Mouse (Mus musculus): ENCODE measurements around the gene Pmpca.
"Not testable (repeated sequence)": the region's sequence is repeated elsewhere in the genome, so short reads cannot be mapped to it uniquely, and the experiment has no call there.

The Pmpca gene

DNA sequence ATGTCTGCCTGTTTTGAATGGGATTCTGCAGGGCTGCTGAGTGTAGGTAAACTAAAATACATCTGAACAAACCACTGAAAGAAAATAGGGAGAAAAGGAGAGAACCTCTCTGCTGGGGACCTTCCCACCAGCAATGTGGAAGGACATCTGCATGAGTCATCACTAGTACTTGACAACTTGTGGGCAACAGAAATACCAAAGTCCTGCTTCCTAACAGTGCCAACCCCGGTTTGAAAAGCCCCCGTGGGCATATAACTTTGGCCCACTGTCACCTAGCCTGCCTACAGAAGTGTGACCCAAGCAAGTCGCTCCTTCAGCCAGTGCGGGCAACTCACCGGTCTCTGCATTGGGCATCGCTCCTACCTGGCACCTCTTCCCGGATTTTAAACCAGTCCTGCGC lies 16.7 kb upstream of the Pmpca start:
- no peak for DNase-seq

DNA sequence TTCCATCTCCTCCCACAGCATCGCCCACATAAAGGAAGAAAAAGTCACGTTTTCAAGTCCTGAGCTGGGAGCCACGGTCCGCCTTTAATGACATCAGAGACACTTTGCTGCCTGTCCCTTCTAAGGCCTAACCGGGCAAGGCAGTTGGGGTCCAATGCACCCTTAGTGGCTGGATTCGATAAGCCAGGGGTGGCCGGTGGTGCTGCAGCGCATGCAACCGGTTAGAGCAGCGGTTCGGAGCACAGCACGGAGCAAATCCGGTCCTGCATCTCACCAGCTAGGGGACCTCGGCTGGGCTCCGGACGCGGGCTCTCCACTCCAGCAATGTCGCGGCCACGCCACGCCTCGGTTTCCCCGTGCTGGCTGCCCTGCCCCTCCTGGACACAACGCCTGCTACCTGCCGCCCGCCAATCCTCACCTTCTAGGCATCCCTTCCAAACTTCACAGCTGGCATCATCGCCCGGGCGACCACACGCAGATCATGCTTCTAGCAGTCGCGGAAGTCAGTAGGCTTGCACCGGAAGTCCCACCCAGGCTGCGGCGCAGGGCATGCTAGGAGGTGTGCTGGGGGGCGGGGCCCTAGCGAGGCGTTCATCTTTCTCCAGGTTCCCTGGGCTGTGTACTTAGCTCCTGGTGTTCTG lies 8.9 kb upstream of the Pmpca start, which contains the start of gene Snapc4:
Snapc4 (minus strand) TSS at position 523 of the 641 bp plus-strand sequence.
- DNase-seq: peak; percentile 80 to 83

DNA sequence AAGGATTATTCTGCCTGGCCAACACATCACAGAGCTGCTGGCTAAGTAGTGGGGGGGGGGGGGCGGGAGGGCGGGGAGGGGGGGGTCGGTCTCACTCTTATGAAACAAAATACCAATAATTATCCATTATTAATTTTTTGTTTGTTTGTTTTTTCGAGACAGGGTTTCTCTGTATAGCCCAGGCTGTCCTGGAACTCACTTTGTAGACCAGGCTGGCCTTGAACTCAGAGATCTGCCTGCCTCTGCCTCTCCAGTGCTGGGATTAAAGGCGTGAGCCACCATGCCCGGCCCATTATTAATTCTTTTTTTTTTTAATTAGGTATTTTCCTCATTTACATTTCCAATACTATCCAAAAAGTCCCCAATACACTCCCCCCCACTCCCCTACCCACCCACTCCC lies 8.3 kb upstream of the Pmpca start:
- not testable (repeated sequence) for DNase-seq

DNA sequence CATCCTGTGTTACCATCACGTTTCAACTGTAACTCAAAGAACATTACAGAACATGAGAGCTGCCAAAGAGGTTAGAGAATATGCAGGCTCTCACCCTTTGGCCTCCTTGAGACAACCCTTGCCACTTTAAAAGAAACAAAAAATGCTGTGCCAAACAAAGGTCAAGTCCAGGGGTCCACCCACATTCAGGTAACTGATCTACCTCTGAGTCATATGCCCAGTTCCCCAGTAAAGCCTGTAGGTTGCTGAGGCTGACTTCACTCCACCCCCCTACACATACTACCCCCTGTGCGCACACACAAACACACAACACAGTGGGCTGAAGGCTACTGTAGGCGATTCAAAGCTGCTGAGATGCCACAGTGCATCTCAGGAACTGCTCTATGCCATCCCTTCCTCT lies 1.4 kb upstream of the Pmpca start:
- DNase-seq: no peak

DNA sequence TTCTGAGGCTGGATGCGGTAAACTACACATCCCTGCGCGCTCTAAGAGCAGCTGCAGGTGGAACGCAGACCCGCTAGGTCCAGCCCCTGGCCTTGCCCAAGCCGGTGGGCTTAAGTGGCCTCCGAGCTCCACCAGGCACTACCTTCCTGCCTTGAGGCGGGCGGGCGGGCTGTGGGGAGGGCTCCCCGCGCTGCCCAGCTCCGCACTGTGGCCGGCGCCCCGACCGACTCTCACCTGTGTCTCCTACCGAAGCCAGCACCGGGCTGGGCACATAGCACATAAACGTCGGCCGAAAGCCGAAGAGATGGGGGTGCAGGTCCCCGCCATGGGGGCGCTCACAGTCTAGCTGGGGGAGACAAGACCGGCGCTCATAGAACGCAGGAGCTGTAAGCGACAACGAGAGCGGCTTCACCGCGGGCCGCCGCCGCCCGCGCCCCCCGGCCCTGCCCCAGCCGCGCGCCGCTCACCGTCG lies 421 bp upstream of the Pmpca start:
- peak; percentile 31 to 37 for DNase-seq

DNA sequence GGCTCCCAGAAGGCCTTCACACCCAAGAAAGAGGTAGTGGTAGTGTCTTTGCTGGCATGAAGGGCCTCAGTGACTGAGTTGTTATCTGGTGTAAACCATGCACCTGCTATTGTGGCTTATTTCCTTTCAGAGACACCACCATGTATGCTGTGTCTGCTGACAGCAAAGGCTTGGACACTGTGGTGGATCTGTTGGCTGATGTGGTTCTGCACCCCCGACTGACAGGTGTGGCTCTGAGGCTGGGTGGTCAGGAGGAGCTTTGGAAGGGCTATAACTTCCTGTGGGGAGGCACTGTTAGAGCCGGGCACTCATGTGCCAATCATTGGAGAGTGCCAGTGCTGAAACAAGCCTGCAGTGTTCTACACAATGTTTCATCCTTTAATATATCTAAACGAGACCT lies 1.8 kb downstream of the Pmpca start:
- DNase-seq: no peak

DNA sequence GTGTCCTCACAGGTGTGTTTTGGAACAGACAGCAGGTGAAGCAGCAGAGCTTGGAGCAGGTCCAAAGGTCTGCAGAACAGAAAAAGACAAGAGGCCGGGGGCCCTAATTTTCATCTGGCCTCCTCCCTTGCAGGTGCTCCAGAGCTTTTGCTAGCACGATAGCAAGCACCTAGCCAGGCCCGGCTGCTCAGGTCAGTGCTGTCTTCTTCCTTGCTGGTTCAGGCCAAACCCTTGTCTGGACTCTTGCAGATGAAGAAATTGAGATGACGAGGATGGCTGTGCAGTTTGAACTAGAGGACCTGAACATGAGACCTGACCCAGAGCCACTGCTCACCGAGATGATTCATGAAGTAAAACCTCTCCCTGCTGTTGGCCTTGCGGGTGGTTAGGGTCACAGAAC lies 2.5 kb downstream of the Pmpca start:
- DNase-seq: no peak

DNA sequence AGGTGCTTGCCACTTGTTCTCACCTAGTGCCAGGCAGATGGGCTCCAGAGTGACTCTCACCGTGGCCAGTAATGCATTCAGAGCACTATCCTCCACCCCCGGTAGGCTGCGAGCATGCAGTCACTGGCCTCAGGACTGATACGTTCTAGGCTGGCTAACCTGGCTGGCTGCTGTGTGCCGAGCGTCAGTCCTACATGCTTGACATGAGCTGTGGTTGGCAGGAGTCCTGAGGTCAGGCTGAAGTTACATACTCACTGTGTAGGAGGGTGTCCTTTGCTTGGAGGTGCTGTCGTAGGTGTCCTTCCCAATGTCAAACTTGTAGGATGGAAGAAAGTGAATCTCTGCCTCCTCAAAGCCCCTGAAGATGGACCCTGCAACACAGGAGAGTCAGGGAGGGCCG lies 9.8 kb downstream of the Pmpca start:
- no peak for DNase-seq

DNA sequence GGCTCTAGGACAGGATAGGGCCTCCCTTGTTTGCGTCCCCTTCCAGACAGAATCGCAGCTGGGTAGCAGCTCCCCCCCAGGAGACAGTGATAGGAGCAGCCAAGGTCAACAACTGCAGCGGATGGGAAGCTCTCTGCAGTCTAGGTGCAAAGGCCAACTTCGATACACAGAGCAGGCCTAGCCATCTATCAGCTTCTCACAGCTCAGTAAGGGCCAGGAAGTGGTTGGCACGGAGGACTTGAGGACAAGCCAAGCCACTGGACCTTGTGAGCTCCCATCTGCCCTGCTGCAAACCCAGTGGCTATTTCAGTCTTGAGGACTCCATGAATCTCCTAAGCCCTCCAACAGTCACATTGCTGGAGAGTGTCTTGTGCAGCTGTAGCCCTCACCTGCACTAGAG lies 10.5 kb downstream of the Pmpca start:
- DNase-seq: no peak

DNA sequence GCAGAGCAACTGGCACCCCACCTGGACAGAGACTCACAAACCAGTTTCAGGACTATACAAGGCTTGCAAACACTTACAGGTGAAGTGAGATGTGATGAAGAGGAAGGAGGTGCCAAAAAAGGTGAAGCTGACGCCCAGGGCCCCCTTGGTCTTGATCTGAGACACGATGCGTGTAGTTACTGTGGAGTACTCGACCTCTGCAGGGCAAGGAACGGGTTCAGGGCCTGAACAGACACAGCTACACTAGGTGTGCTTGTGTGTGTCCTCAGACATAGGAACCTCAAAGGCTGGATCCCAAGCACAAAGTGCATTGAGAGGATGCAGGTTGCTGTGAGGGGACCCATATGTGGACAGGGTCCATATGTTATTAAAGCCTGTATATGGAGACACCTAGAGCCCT lies 11.2 kb downstream of the Pmpca start:
- DNase-seq: no peak

DNA sequence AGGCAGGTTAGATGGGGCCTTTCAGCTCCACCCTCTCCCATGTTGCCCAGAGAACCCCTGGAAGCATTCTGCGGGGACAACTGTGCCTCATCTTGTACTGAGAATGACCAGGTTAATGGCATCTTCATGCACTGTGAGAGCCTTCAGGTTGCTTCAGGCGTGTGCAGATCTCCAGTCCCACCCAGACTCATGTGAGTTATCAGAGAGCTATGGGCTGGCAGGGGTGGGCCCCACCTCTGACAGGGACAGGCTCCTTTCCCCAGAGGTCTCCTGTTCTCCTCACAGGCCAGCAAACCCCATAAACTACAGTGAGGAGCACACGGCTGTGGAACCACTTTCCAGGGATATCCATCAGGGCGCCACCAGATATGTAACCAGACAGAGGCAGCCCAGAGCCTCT lies 11.9 kb downstream of the Pmpca start:
- no peak for DNase-seq

DNA sequence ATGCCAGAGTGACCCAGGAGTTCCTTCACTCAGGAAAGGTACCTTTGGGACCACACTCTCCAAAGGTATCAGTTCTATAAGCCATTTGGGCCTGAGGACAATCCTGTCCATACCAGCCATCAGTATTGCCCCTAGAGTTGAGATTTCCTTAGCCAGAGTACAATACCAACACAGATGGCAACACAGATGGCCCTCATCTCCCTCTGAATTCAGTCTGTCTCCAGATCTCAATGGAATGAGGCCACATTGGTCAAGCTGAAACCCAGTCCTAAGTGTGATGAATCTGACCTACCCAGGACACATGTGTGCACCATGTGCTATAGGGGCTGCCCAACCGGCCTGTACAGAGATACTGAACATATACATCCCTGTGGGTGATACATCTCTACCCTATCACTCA lies 13.1 kb downstream of the Pmpca start:
- DNase-seq: peak; percentile 48 to 58

DNA sequence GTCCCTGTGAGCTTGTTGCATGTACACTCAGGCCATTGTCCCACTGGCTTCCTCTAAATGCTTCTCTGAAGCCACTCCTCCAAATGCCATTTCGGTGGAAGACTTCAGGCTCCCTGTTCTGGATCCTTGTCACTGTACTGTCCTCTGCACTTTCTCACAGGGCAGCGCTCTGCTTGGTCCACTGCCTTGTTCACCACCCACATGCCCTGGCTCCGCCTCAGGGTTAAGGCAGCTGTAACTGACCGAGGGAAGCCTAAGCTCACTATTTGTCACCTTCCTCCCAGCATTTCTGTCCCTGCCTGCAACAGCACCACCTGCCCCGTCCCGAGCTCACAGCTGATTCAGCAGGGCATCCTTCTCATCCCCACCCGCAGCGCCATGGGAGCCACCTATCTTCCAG lies 14.2 kb downstream of the Pmpca start:
- DNase-seq: no peak

DNA sequence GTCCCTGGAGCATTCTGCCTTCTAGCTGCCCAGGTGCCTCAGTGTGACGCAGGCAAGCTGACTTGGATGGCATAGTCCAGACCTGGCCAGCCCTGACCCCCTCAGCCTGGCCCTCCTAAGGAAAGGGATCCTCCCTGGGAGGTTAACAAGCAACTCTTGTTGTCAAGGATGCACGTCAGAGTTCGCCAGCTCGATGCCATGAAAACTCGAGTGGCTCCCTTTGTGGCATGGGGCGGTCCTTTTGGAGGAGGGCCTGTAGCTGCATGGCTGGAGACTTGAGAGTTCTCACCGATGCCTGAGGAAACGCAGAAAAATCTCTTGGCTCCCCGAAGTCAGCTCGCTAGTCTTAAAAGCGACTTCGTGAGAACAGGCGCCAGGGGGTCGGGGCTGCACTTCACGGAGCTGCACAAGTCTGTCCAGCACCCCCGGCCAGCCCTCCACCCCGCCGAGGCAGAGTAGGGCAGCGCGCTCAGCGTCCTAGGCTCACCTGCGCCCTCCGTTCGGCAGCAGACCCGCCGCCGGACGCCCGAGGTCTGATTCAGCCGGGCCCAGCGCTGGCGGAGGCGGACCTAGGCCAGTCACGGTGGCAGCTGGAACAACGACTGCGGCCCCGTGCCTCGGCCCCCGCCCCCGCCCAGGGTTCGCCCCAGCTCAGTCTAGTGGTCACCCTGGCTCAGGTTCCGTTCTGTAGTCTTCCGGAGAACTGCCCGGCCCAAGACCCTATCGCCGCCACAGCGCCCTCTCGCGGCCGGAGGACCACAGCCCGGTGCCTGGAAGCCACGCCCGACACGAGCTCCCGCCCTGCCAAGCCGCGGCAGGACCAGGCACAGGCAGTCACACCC lies 19.6 kb downstream of the Pmpca start, which contains the start of gene Inpp5e:
Inpp5e (minus strand) TSS at position 689 of the 842 bp plus-strand sequence.
- peak; percentile 99 to 100 for DNase-seq

DNA sequence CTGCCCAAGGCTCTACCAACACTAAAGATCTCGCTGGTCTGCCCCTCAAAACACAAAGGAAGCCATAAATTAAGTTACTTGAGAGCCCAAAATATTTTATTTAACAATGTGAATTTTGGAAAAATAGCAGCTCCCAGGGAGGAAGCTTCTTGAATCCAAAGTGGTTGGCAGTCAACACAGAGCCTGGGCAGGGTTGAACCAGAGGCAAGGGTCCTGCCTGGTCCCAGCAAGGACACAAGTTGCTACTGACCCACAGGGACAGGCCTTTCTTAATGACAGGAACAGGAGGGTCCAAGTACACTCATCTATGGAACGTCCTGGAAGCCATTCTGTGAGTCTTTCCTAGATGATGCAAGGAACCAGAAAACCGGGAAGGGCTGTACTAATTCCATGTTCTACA lies 20.2 kb downstream of the Pmpca start:
- DNase-seq: no peak

DNA sequence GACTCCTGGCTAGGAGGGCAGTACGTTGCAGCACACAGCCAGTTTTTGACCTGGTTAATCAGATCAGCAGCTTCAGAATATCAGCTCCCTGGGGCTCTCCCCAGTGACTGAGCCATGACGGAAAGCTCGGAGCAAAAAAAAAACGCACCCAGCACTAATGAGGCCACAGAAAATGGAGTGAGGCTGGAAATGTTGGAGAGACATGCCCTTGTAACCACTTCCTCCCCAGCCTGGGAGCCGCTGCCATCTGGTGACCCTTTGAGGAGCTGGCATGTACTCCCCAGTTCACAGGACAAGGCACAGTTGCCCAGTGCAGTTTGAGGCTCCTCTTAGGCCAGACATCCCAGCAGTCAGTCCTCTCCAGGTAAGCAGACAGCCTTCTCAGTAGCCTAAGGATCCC lies 21.0 kb downstream of the Pmpca start:
- DNase-seq: peak; percentile 51 to 58

DNA sequence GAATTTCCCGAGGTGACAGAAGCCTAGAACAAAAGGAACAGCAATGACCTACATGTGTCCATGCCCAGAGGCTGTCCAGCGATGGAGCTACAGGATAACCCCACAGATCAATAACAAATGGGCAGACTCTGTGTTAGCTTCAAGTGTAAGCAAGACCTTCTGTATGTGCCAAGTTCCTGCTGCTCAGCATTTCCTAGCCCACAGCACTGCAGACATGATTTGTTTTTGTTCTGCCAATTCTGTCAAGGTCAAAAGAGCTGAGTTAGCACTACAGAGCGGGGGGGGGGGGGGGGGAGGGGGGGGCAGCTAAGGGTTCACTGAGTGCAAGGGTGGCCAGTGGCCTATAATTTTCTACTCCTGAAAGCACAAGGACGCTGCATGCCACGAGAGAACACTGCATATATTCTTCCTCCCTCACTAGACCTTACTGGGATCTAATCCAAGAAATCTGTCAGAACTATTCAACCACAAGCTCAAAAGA lies 21.8 kb downstream of the Pmpca start:
- DNase-seq: peak in 1 of 2 experiments; percentile 40

DNA sequence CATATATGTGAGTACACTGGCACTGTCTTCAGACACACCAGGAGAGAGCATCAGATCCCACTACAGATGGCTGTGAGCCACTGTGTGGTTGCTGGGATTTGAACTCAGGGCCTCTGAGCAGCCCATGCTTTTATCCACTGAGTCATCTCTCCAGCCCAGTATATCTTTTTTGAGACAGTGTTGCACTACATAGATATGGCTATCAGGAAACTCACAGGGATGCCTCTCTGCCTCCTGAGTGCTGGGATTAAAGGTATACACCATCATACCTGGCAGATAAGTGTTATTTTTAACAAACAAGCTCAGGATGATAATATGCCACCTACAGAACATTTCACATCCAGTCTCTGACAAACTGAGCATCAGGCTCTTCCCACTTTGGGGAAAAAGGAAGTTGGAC lies 27.9 kb downstream of the Pmpca start:
- DNase-seq: no peak

DNA sequence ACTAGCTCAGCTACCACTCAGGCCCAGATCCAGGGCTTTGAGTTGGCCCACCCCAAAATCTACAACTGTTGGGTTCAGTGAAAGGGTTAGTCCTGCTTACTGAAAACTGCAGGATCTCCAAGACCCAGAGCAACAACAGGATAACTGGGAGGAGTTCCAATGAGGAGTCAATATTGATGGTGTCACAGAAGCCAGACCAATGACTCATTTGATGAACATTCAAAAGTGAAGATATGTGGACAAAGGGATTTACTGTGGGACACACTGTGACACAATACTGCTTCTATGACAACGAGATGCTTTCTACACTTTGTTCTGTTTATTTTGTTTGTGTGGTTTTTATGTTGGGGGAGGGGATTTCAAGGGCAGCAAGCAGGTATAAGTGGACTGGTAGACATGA lies 29.0 kb downstream of the Pmpca start:
- DNase-seq: no peak

DNA sequence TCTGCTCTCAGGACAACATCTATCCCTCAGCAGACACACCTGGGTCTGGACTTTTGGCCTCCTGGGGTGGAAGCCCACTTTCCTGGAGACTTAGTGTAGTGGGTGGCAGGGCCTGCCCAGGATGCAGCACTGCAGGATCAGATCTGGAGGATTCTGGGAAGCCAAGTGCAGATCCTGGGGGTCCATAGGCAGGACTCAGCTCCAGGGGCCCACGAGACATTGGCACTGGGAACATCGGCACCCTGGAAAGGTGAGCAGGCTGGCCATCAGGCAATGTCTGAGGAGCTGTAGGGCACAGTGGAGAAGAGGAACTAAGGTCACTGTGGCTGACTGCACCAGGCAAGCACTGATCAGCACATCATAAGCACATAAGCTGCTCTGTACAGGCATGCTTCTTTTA lies 32.8 kb downstream of the Pmpca start:
- no peak for DNase-seq

DNA sequence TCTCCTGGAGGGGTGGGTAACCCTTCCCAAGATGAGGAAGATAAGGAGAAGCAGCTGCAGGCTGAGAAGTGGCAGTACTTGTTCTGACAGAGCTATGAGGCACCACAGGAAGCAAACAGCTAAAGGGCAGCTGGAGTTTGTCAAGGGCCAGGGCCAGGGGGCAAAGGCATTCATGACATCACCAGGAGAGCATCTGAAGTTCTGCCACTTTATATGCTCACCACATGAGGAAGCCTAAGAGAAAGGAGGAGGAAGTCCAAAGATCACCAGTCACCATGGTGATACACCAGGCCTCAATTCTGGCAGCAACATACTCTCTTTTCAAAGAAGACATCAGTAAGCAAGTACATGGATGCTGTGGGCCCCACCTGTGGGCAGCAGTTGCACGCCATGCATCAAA lies 33.9 kb downstream of the Pmpca start:
- DNase-seq: no peak

DNA sequence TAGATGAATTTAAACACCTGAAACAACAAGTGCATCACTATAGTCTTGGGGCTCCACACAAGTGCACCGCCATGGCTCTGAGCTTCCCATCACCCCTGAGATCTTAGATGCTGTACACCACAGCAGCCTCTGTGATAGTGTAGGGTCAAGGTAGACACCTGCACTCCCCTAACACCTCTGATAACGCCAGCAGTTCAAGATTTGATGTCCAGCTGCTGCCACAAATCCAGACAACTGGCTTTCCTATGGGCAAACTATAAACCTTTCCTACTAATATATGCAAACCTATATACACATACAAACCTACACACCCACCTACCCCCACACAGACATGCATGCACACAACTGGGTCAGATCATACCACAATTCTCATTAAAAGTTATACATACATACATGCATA lies 35.4 kb downstream of the Pmpca start:
- no peak for DNase-seq

DNA sequence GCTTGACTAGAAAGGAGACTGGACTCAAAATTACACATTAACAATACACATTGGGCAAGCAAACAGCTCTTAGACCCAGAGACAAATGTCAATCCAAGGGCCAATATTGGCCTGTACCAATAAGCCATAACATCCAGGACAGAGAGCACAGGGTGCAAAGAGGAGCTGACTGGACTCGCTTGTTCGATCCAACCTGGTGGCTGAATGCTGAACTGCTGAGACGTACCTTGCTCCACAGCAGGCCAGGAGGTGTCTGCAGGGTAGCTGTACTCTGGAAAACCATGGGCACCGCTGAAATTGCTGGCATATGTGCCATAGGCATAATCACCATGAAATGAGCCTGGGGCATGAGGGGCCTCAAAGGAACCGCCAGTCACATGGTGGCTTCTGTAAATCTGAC lies 40.7 kb downstream of the Pmpca start:
- DNase-seq: no peak
